Mouse (Mus musculus) intestine, embryonic 16.5 days (tissue): ENCODE data around the gene Ctcfl. TPM values are rescaled to one million over a fixed set of nuclear protein-coding genes. Genes with fewer than 3 reads are reported as not detected.

ENCODE experiments used
- ATAC-seq: fragments of 200-750 bp; cut with Nextera tagmentation; 2 replicates; pipeline ENCODE4 v1.8.0; 2017; ENCODE audit warnings: moderate TSS enrichment, moderate library complexity
- H3K27ac ChIP-seq: fragments of 300-500 bp; sonication (generic); 2 replicates; pipeline ENCODE4 v1.5.1; 2014; ENCODE audit warnings: mild to moderate bottlenecking, low read length
- H3K27me3 ChIP-seq: fragments of 300-500 bp; sonication (generic); replicated peaks from 2 replicates; pipeline ENCODE4 v1.6.1; 2014; ENCODE audit warnings: low read length, control low read depth, mixed read lengths; ENCODE audit not compliant: control insufficient read depth, insufficient read depth
- H3K36me3 ChIP-seq: fragments of 300-500 bp; sonication (generic); 2 replicates; pipeline ENCODE4 v1.6.1; 2014; ENCODE audit warnings: low read length, control low read depth; ENCODE audit not compliant: control insufficient read depth, insufficient read depth
- H3K4me1 ChIP-seq: fragments of 300-500 bp; sonication (generic); 2 replicates; pipeline ENCODE4 v1.6.1; 2014; ENCODE audit warnings: low read length, control low read depth, mixed read lengths; ENCODE audit not compliant: control insufficient read depth, insufficient read depth
- H3K4me2 ChIP-seq: fragments of 300-500 bp; sonication (generic); 2 replicates; pipeline ENCODE4 v1.6.1; 2014; ENCODE audit warnings: low read depth, low read length, control low read depth
- H3K4me3 ChIP-seq: fragments of 300-500 bp; sonication (generic); 2 replicates; pipeline ENCODE4 v1.5.1; 2014; ENCODE audit warnings: mild to moderate bottlenecking, low read length
- H3K9ac ChIP-seq: fragments of 300-500 bp; sonication (generic); 2 replicates; pipeline ENCODE4 v1.6.1; 2014; ENCODE audit warnings: low read depth, low read length
- H3K9me3 ChIP-seq: fragments of 300-500 bp; sonication (generic); 2 replicates; pipeline ENCODE4 v1.6.1; 2016; ENCODE audit warnings: low read length, control low read depth; ENCODE audit not compliant: control insufficient read depth
- WGBS: fragments of 180-500 bp; shearing (Covaris S2); extraction: QIAGEN DNeasy Blood & Tissue Kit; methylation state at CpG from one replicate; pipeline ENCODE4 v1.1.7; 2014; 5-methylcytosine and 5-hydroxymethylcytosine counted together
- polyA plus RNA-seq: library from polyadenylated mRNA; unstranded; fragments of >200 nt; fragmentation: Nextera tagmentation; extraction: Ambion mirVana; gene quantifications from 2 replicates; pipeline ENCODE4 v1.2.1, GENCODE M21; 2015

The Ctcfl gene
- polyA plus RNA-seq, 1 experiment from 2014 or later = 0.22 TPM

DNA sequence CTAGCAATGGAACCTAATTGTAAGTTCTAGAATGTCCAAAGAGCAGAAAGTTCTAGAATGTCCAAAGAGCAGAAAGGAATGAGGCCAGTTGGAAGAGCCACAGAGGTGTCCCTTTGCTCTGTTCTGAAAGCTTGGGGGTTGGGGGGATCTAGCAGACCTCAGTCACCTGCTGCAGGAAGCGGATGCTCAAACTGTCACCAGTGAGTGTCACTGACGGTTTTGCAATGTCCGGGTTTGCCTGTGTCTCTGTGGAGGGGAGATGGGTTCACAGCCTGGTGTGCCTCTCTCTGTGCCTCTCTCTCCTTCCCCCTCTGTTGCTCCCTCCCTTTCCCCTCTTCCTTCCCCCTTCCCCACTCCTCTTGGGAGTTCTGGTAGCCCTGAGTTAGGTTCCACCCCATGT lies 36.6 kb downstream of the Ctcfl start:
- Histone ChIP-seq H3K9me3 (no peaks in the 10 kb centered on the region), H3K4me2 (no peak overlapping the region), H3K27ac (no peak overlapping the region), H3K4me1 (peaks cover 5% of the 10 kb centered on the region; the same call in 1 of the 2 replicates), H3K4me3 (no peak overlapping the region), H3K27me3 (no peaks in the 10 kb centered on the region), H3K36me3 (no peaks in the 10 kb centered on the region), H3K9ac (no peak overlapping the region)
- 73% methylated on average over 3 of the region's 3 CpGs for WGBS
- no peak for ATAC-seq

DNA sequence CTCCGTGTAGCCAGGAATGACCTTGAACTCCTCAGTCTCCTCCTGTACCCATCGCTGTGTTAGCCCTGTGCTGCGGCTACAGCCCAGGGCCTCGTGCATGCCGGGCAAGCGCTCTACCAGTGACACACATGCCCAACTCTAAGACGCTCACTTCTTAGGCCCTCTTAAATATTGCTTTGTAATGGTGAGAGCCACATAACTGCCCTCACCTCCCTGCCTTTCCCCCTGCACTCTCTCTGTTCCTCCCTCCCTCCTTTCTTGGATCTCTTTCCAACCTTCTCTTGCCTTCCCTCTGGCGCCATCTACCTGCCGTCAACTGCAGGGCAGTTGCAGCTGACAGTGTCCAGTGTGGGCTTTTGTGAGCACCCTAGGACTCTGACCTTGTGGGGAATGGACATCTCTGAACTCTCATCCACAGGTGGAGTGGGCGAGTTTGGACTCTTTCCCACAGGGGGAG lies 38.5 kb downstream of the Ctcfl start:
- peak; percentile 66 for ATAC-seq
- Histone ChIP-seq H3K9ac (no peak overlapping the region), H3K4me1 (peaks cover 5% of the 10 kb centered on the region; the same call in 1 of the 2 replicates), H3K4me2 (no peak overlapping the region), H3K27ac (no peak overlapping the region), H3K27me3 (no peaks in the 10 kb centered on the region), H3K4me3 (no peak overlapping the region), H3K36me3 (no peaks in the 10 kb centered on the region), H3K9me3 (no peaks in the 10 kb centered on the region)
- WGBS = 32% methylated on average over 10 of the region's 10 CpGs

DNA sequence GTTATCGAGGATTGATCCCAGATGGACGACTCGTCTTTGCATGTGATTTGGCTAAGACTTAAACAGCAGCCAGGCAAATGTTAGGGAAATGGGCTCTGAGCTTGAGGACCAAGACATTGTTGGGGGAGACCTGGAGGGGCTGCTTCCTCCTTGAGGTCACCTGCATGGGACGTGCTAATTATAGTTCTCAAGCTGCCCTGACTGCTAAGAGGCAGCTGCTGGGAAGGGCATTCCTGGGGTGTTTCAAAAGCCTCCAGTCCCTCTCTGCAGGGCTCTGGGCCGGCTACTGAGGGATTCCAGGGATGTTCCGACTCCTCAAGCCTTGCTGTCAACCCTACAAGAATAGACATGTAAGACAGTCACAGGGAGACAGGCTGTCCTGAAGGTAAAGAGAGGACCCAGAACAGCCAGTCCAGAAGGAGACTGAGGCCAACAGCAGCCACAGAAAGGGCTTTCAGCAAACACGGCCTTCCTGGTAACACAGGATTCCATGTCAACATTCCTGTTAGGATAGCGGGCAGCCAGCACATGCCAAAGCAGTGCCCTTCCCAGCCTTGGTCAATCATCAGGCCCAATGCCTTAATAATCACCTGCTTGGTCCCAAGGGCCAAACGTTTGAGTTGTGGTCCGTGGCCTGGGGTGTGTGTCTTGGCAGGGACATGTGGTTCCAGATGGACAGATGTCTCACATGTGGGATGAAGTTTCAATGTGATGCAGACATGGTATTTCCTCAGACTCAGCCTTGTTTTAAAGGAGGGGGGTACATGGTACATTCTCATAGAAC lies 39.4 kb downstream of the Ctcfl start:
- no peaks in the 10 kb centered on the region for H3K27me3 ChIP-seq
- WGBS = 54% methylated on average over 10 of the region's 10 CpGs
- ATAC-seq = no peak
- H3K4me2 ChIP-seq = no peak overlapping the region
- 0 out of 2 replicates have a peak overlapping the region, but pooled peaks have one; percentile 6 for H3K9ac ChIP-seq
- H3K4me1 ChIP-seq = peaks cover 5% of the 10 kb centered on the region; the same call in 1 of the 2 replicates
- H3K9me3 ChIP-seq = no peaks in the 10 kb centered on the region
- H3K4me3 ChIP-seq = no peak overlapping the region
- H3K27ac ChIP-seq = no peak overlapping the region
- no peaks in the 10 kb centered on the region for H3K36me3 ChIP-seq

DNA sequence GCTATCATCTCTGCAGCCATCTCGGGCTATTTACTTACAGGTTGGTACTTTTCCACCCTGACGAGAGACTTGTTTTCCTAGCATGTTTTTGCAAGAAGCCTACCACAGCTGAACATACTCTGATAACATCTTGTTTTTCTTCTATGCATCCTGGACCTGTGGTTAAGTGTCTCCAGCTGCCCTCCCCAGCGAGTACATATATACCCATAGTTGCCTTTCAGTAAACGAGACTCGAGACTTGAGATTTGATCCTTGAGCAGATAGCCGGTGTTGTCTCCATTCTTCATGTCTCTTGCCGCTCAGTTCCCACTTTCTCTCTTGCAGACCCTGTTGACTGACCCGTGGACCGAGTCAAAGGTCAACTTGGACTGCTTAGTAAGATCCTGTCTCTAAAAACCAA lies 42.4 kb downstream of the Ctcfl start:
- H3K36me3 ChIP-seq = no peaks in the 10 kb centered on the region
- no peak for ATAC-seq
- no peak overlapping the region for H3K4me3 ChIP-seq
- H3K9me3 ChIP-seq = no peaks in the 10 kb centered on the region
- H3K4me1 ChIP-seq = no peaks in the 10 kb centered on the region
- no peak overlapping the region for H3K4me2 ChIP-seq
- no peaks in the 10 kb centered on the region for H3K27me3 ChIP-seq
- 73% methylated on average over 9 of the region's 9 CpGs for WGBS
- no peak overlapping the region for H3K27ac ChIP-seq
- H3K9ac ChIP-seq = no peak overlapping the region

DNA sequence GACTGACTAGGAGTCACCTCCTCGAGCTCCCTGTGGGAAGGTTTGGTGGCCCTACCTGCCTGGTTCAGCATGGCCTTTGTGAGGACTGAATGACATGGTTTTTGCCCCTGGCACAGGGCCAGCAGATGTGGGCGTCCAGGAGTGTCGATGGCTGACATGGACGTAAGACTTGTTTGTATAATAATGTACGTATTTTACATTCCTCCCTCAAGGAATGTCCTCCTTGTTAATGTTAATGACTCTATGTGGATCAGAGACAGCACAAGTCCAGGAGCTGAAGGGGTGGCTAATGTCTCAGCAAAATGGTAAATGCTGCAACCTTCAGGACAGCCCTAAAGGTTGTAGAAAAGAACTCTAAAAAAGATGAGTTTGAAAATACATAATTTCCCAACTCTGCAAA lies 45.7 kb downstream of the Ctcfl start:
- Histone ChIP-seq H3K4me3 (no peak overlapping the region), H3K36me3 (no peaks in the 10 kb centered on the region), H3K4me1 (no peaks in the 10 kb centered on the region), H3K9me3 (no peaks in the 10 kb centered on the region), H3K4me2 (no peak overlapping the region), H3K27ac (no peak overlapping the region), H3K9ac (no peak overlapping the region), H3K27me3 (no peaks in the 10 kb centered on the region)
- 46% methylated on average over 5 of the region's 5 CpGs for WGBS
- ATAC-seq = no peak

DNA sequence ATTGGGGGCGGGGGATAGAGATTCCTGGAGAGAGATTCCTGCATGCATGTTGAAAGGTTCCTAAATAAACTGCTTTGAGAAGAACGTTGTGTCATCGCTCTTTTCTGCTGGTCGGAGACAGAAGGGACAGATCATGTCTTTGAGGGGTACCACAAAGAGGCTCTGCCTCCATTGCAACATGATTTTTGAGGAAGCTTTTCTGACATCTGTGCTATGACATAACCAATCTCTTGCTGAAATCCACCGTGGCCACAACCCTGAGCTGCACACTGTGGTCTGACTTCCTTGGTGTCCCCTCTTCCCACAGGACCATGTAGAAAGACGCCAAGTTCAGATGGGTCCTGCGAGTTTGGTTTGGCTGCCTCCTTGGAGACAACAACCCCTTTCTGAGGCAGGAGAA lies 46.4 kb downstream of the Ctcfl start:
- Histone ChIP-seq H3K9me3 (no peaks in the 10 kb centered on the region), H3K4me1 (no peaks in the 10 kb centered on the region), H3K27ac (no peak overlapping the region), H3K4me3 (no peak overlapping the region), H3K9ac (no peak overlapping the region), H3K27me3 (no peaks in the 10 kb centered on the region), H3K36me3 (no peaks in the 10 kb centered on the region), H3K4me2 (no peak overlapping the region)
- no peak for ATAC-seq
- WGBS = 87% methylated on average over 7 of the region's 7 CpGs

DNA sequence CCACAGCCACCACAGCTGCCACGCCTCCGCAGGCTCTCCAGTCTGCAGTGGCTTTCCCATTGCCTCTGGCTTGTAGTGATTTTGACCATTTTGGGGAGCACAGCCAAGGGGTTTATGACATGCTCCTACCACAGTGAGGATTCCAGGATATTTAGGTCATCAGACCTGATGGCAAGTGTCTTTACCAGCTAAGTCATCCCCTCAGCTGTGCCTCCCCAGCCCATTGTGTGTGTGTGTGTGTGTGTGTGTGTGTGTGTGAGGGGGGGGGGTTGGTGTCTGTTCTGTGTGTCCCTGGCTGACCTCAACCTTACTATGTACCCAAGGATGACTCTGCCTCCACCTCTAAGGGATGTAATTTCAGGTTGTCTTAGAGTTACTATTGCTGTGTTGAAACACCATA lies 54.5 kb downstream of the Ctcfl start:
- H3K4me2 ChIP-seq = no peak overlapping the region
- WGBS = 90% methylated on average over 2 of the region's 2 CpGs

DNA sequence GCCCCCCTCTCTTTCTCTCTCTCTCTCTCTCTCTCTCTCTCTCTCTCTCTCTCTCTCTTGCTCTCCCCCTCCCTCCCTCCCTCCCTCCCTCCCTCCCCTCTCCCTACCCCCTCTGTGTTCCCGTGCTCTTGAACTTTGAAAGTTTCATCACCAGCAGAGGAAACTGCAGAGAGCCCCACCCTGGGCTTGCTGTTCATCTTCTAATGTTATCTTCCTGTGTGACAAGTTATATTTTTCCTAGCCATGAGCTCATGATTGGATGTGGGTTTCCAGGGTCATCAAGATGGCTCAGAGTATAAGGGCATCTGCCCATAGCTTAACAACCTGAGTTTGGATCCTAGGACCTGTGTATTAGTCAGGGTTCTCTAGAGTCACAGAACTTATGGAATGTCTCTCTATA lies 56.1 kb downstream of the Ctcfl start:
- no peak overlapping the region for H3K27ac ChIP-seq
- H3K4me2 ChIP-seq = no peak overlapping the region
- no peak overlapping the region for H3K9ac ChIP-seq
- peaks cover 8% of the 10 kb centered on the region for H3K4me1 ChIP-seq
- H3K36me3 ChIP-seq = no peaks in the 10 kb centered on the region
- 88% methylated on average over 1 of the region's 1 CpGs for WGBS
- H3K9me3 ChIP-seq = no peaks in the 10 kb centered on the region
- no peak overlapping the region for H3K4me3 ChIP-seq
- ATAC-seq = no peak
- no peaks in the 10 kb centered on the region for H3K27me3 ChIP-seq

More for the DNA sequence above, 54.5 kb downstream of the Ctcfl start:
- ATAC-seq = no peak
- Histone ChIP-seq H3K4me3 (no peak overlapping the region), H3K27me3 (no peaks in the 10 kb centered on the region), H3K27ac (no peak overlapping the region), H3K4me1 (0 out of 2 replicates have a peak, but pooled peaks cover 4% of the 10 kb centered on the region), H3K36me3 (no peaks in the 10 kb centered on the region), H3K9me3 (no peaks in the 10 kb centered on the region), H3K9ac (no peak overlapping the region)

DNA sequence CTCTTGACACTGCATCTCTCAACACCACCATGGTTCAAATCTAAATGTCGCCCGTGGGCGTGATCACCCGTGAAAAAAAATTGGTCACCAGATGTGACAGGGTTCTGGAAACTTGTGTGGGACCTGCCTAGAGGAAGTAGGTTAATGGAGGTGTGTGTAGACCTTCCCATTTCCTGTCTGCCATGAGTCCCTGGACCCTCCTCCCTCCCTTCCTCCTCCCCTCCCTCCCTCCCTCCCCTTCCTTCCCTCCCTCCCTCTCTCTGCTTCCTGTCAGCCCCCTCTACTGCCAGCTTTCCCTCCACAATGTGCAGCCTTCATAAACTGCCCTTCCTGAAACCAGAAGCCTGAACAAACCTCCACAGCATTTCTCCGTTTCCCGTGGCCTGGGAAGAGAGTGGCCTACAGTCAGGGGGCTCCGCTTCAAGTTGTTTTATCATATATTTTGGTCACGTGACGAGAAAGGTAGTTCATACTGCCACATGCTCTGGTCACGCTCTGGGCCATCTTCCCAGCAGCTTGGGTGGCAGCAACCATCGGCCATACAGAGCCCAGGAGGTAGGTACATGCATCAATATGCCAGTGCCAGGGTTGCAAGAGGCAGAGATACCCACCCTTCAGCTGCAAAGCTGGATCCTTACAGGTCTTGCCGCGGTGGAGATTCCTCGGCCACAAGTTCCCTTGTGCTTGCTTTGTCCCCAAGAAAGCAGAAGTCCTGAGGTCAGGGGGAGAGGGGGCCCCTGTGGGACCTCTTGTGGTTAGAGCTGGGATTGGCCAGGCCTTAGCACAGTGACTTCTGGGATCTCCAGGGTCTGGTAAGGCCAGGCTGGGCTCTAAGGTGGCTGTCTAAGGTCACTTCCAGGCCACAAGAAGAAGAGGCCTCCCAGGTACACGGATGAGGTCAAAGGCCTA lies 57.6 kb downstream of the Ctcfl start:
- Histone ChIP-seq H3K27ac (no peak overlapping the region), H3K4me1 (peaks cover 19% of the 10 kb centered on the region), H3K9me3 (no peaks in the 10 kb centered on the region), H3K9ac (no peak overlapping the region), H3K36me3 (no peaks in the 10 kb centered on the region), H3K4me3 (no peak overlapping the region), H3K4me2 (no peak overlapping the region), H3K27me3 (no peaks in the 10 kb centered on the region)
- 68% methylated on average over 15 of the region's 15 CpGs for WGBS
- no peak for ATAC-seq
